Mouse (Mus musculus): ENCODE data around the gene Mgll. TPM values are rescaled to one million over a fixed set of nuclear protein-coding genes. Genes with fewer than 3 reads are reported as not detected.

Gene Mgll
- total RNA-seq, 2 experiments from 2014 or later = 277 to 282 TPM

DNA sequence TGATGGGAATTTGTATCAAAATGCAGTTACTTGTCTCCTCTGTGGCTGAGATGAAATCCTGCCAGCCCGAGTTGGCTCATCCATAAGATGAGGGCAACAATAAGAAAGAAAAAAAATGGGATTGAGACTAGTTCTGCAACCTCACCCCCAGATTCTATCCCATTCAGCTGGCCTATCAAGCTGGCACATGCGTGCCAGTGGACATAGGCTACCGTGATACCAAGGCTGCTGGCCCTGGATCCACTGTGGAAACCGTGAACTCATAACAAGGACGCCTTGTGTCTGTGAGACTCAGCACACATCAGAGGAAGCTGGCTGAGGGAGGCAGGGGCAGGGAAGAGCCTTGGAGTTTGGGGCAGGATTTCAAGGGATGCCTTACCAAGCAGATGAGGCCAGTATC is 46.8 kb downstream of the Mgll start:
- no peak for DNase-seq

- DNase-seq = no peak
Observed at GRCm38 (mm10) chr6:88772041-88772440, 47.8 kb downstream of the Mgll start.

GRCm38 (mm10) chr6:88774055-88774454 is 49.8 kb downstream of the Mgll start:
- no peak for DNase-seq

DNA sequence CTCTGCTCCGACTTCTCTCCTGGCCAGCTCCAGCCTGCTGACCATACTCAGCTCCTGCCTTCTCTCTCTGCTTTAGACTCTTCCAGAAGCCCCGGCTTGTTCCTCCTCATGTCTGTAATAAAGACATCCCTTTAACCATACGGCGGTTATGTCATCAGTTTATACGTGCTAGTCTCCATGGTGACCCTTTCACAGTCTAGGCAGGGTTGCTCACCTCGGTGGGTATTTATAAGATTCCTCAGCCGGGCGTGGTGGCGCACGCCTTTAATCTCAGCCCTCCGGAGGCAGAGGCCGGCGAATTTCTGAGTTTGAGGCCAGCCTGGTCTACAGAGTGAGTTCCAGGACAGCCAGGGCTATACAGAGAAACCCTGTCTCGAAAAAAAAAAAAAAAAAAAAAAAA is 51.1 kb downstream of the Mgll start:
- no peak for DNase-seq

DNA sequence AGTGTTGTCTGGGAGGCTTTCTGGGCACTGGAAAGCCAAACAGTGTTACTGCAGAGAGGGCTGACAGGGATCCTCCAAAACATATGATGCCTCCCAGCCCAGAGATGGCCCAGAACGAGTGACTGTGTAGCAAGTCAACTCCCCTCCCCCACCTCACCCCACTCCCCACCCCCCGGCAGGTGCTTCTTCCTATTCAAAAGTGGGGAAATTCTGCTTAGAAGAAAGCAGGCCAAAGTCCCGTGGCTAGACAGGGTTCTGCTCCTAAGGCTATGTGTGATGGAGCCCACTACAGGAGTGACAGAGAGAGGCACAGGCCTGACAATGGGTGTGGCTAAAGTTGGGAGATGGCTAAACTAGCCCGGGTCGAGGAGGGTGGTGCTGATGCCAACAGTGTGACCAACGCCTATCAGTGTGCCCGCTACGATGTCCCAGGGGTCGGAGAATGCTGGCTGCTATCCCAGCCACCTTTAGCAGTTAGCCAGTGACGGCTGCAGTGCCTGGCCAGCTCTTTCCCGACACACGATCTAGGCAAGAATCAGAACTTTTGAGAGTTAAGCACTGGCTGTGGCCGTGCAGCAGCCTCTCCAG is 52.2 kb downstream of the Mgll start:
- DNase-seq = peak; percentile 76

DNA sequence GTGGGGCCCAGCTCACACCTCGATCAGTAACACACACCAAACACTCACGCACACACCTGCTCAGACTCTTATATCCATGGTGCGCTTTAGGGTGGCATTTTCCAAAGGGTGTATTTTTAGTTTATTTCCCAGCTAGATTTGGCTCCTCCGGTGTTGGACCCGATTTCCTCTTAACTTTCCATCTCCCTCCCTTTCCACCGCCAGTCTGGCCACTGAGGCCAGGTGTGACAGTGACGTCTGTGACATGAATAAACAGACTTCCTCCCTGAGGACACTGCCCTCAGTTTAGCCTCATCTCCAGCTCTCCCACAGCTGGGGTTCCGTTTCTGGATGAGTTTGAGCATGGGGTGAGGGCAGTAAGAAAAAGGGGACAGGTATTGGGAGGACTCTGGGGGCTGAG is 52.8 kb downstream of the Mgll start:
- no peak for DNase-seq

DNA sequence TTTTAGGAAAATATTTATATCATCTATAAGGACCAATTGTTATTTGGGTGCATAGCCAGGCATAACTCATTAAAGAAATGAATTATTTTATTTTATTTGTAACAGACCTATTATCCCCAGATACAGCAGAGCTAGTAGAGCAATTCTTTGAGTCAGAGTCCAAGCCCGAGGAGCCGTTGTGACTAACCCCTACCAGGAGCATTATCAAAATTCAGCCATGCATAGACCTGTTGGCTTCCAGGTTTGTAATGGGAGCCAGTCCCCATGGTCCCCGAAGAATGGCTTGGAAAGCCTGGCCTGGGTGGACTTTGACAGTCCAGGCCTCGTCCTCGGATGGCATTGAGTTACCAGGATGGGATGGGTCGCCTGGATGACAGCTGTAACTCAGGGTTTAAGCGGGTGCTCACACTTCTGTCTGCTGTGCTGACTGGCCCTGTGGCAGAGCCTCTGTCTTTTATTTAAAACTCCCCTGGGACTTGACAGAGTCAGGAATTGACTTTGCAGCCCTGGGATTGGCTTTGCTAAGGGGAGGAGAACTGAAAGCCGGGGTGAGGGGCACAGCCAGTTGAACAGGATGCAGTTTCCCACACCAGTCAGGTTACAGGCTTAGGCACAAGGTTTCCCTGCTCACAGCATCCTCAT is 54.0 kb downstream of the Mgll start:
- DNase-seq = no peak

DNA sequence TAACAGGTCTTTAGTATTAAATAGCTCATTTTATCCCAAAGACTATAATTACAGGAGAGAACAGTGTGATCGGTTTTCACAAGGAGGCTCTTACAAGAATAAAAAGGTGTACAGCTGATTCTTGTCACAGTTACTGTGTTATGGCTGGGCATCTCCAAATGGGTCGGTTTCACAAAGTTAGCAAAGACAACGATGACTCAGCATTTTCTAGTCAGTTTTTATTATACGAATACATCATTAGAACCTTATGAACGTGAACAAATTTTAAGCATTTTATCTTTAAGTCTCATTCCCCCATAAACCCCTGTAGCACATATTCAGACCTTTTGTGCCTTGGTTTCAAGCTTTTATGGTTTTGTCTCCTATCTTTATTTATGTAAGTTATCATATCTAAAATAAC is 55.5 kb downstream of the Mgll start:
- no peak for DNase-seq

DNA sequence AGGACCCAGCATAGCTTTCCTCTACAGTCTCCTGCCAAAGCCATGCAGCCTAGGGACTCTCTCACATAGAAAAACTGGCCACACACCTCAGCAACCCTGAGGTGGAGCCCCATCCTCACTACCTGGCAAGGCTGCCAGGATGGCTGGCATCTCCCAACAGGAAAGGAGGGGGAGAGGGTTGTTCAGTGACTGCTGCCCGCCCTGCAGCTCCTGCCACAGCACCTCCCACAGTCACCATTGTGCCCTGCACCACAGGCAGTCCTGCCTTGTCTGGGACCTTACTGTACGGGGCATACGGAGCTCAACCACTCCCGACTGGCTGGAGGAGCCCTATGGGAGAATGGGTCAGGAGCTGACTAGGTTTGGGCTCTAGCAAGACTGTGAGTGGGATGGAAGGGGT is 57.7 kb downstream of the Mgll start:
- no peak for DNase-seq

DNA sequence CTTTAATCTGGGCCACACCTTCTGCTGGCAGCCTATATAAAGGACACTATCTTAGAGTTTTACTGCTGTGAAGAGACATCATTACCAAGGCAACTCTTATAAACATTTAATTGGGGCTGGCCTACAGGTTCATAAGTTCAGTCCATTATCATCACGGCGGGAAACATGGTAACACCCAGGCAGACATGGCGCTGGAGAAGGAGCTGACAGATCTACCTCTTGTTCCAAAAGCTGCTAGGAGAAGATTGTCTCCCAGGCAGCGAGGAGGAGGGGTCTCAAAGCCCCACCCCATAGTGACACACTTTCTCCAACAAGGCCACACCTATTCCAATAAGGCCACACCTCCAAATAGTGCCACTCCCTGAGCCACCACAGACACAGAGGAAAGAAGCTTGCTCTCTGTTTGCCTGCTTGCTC is 58.8 kb downstream of the Mgll start:
- DNase-seq = no peak

DNA sequence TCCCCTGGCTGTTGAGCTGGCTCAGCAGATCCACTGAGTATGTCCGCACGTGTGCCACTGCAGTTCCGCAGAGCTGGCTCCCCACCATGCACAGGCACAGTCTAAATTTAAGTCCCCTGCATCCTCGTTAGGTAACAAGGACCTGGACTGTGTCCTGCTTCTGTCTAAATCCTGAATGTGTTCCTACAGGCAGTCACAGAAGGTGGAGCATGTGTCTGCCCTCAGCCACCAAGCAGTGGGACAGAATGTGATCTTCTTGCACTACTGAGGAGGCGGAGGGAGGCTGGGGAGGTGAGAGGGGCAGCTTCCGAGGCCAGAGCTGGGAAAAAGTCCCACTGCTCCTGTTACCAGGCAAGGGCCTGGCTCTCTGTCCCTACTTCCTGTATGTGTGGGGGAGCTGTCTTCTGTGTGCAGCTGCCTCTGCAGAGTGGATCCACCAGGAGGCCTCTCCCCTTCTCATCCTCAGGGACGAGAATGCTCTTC is 60.5 kb downstream of the Mgll start:
- DNase-seq = no peak

- DNase-seq = no peak
Observed at GRCm38 (mm10) chr6:88785331-88785730, 61.1 kb downstream of the Mgll start.

DNA sequence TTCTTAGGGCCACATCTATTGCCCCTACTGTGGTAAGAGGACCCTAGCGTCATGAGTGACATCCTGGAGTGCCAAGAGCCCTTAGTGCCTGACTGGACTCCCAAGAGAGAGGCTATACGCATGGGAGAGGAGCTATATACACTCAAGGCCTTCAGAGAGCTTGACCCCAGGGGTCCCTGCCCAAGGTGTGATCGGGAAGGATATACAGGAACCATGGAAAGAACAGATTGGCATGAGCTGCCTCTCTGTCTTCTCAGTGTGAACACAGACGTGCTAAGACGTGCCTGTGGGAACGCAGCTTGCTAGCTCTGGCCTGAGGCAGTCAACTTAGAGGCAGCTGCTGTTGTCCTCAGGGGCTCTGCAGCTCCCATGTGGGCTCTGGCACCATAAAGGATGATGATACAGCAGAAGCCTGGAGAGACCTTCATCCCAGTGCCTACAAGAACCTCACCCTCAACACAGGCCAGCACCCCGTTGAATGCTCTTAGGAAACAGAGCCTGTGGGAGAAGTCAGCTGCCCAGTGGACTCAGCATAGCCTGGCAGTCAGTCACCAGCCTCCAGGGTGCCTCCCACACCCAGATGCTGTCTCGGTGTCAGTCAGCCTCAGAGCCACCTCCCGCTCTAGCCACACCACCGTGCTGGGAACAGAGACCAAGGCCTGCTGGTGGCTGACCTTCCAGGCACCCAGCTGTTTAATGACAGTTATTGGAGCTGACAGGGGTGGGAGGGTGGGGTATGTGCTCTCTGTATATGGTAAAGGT is 61.8 kb downstream of the Mgll start:
- no peak for DNase-seq

DNA sequence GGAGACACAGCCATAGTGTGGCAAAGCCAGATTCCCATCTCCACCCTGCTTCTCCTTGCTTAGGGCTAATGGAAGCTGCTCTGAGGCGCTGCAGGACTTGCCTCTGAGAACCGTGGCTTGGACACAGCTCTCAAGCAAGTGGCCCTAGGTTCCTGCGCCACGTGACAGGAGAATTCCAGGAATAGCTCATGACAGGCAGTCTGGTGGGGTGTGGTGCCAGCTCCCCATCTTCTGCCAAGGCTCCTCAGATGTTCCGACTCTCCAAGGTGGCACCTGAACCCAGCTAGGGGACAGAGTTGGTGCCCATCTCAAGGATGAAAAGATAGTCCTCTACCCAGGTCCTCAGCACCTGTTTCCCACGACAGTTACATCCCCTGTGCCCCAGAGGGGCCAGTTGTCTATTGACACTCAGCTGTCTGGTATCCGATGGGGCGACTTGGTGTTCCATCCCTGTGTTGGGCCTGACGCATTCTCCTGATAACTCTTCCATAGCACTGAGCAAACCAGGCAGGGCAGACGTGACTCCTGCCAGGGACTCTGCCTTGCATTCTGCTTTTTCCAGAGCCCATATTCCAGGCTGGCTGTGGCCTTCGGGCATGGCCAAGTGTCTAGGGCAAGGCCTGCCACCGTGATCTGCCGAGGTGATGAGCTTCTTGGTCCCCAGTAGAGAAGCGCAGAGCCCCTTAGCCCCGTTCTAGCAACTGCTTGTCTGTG is 62.7 kb downstream of the Mgll start:
- DNase-seq = no peak

- no peak for DNase-seq
Observed at GRCm38 (mm10) chr6:88787496-88787895, 63.3 kb downstream of the Mgll start.

GRCm38 (mm10) chr6:88788219-88788618 is 64.0 kb downstream of the Mgll start:
- no peak for DNase-seq

DNA sequence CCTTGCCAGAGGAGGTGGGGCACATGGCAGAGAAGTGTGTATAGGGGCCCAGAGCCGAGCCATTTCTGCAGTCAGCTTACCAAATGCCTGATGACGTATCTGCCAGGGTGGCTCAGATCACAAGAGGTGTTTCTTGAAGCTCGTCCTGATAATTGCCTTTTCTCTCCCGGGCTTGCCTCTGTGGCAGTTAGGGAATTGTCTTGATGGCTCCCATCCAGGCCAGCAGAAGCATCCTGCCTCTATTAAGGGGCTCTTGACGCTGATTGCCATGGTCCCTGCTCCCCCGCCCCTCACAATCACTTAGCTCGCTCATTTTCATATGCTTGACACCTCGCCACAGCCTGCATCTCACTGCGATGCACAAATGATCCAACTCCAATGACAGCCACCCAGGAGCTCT is 67.1 kb downstream of the Mgll start:
- no peak for DNase-seq

DNA sequence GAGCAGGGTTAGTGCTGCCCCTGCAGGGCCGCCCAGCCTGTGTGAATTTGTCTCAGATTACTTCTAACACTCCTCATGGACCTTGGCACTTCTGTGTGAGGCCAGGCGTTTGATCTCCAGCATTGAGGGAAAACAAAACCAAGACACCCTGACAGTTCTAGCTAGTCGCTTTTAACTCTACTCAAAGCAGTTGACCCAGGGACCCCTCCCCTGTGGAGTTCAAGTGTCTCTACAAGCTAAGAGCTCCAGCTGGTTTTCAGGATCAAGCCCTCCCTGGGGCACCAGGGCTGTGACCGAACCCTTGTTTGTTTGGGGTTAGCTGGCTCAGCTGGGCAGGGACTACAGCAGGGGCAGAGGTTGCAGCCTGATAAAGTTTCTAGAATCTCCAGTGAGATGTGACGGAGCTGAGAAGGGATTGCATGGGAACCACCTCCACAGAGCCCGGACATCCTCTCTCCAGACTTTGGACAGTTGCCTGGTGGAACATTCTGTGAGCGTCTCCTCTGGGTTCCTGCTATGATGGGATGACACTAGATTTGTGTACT is 68.0 kb downstream of the Mgll start:
- peak; percentile 48 for DNase-seq

DNA sequence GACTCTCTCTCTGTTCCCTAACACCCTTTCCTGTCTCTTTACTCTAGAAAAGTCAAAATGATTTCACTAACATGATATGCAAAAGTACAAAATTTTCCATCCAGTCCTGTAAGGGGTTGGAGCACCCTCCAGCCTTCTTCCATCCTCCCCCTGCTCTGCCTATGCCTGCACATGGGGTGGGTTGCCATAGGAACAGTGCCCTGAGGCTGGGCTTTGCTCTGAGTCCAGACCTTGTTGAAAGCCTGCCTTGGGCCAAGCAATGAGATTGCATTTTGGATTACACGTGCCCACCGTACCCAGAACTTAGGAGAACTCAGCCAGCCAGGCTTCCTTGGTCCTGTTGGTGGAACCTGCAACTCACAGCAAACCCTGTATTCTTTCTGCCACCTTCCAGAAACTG is 69.0 kb downstream of the Mgll start:
- peak; percentile 58 for DNase-seq

- no peak for DNase-seq
Observed at GRCm38 (mm10) chr6:88793872-88794271, 69.7 kb downstream of the Mgll start.

DNA sequence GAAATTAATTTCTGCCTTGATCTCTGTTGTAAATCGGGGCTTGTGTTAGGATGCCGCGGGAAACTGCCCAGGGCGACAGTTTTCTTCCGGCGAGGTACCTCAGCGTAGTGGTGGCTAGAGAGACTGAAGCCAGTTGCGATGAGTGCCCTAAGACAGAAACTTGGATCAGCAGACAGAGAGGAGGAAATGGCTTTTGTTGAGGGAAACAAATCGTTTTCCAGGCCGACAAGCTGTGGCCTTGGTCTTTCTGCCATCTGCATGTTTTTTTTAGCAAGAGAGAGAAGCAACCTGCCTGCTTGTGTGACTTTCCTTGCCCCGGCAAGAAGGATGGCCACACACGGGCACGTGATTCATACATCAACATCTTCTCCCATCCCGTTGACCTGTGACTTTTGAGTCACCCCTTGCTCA is 70.4 kb downstream of the Mgll start:
- DNase-seq = peak; percentile 41

GRCm38 (mm10) chr6:88800191-88800590 is 76.0 kb downstream of the Mgll start:
- no peak for DNase-seq

- DNase-seq = no peak
Observed at GRCm38 (mm10) chr6:88800735-88801134, 76.5 kb downstream of the Mgll start.
